Mouse (Mus musculus) midbrain, embryonic 12.5 days (tissue): ENCODE measurements around the gene Ctse. TPM values are rescaled to one million over a fixed set of nuclear protein-coding genes. Genes with fewer than 3 reads are reported as not detected.

Source experiments
- ATAC-seq: fragments of 200-750 bp; cut with Nextera tagmentation; 2 replicates; pipeline ENCODE4 v1.8.0; 2017; ENCODE audit warnings: low read depth, moderate TSS enrichment, moderate library complexity; ENCODE audit not compliant: low FRiP score
- H3K27ac ChIP-seq: fragments of 300-500 bp; sonication (generic); replicated peaks from 2 replicates; pipeline ENCODE4 v1.5.1; 2016; ENCODE audit warnings: mild to moderate bottlenecking
- H3K27me3 ChIP-seq: fragments of 300-500 bp; sonication (generic); 2 replicates; pipeline ENCODE4 v1.6.1; 2016; ENCODE audit warnings: mild to moderate bottlenecking
- H3K36me3 ChIP-seq: fragments of 300-500 bp; sonication (generic); 2 replicates; pipeline ENCODE4 v1.6.1; 2016
- H3K4me1 ChIP-seq: fragments of 300-500 bp; sonication (generic); 2 replicates; pipeline ENCODE4 v1.6.1; 2016
- H3K4me2 ChIP-seq: fragments of 300-500 bp; sonication (generic); replicated peaks from 2 replicates; pipeline ENCODE4 v1.6.1; 2016; ENCODE audit warnings: mild to moderate bottlenecking, moderate library complexity
- H3K4me3 ChIP-seq: fragments of 300-500 bp; sonication (generic); 2 replicates; pipeline ENCODE4 v1.5.1; 2016; ENCODE audit warnings: mild to moderate bottlenecking
- H3K9ac ChIP-seq: fragments of 300-500 bp; sonication (generic); replicated peaks from 2 replicates; pipeline ENCODE4 v1.6.1; 2016; ENCODE audit warnings: mild to moderate bottlenecking, moderate library complexity
- H3K9me3 ChIP-seq: fragments of 300-500 bp; sonication (generic); 2 replicates; pipeline ENCODE4 v1.6.1; 2016; ENCODE audit warnings: mild to moderate bottlenecking
- WGBS: fragments of 180-500 bp; shearing (Covaris S2); methylation state at CpG from one replicate; pipeline ENCODE4 v1.1.7; 2016; 5-methylcytosine and 5-hydroxymethylcytosine counted together
- polyA plus RNA-seq: library from polyadenylated mRNA; unstranded; fragments of >200 nt; fragmentation: Nextera tagmentation; extraction: Ambion mirVana; gene quantifications from 2 replicates; pipeline ENCODE4 v1.2.1, GENCODE M21; 2016

Ctse gene
- polyA plus RNA-seq, 1 experiment from 2014 or later, result 0.26 TPM

DNA sequence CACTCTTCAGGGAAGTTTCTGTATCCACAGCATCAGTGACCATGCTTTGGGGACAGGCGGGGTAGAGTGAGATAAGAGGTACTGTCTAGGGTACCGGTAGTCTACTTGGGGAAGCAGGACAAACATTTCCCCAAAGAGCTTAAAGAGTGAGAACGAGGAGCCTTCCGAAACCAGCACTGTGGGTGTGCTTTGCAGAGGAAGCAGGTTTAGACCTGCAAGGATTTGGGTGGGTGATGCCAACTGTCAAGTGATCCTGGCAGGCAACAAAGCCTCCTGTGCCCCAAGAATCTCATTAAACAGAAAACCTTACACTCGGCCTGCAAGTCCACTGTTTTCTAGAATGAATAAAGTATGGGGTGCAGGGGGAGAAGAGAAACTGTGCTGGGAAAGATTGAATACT is 51.8 kb downstream of the Ctse start:
- WGBS, result 81% methylated on average over 5 of the region's 5 CpGs

DNA sequence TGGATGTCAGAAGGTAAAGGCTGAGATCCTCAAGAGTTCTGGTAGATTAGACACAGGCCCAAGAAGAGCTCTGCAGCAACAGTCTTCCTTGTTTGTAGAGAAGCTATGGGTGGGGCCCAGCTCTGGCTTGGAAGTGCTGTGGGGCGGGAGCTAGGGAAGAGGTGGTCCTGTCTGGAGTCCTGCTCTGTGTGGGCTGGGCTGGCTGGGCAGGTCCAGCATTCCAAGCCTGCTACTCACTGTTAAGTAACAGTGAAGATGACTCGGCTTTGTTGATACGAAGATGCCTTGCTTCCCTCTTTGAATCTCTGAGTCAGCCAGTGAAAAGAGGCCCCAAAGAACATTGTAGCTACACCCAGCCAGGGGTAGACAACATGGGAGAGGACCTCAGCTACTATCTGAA is 52.3 kb downstream of the Ctse start:
- 56% methylated on average over 3 of the region's 3 CpGs for WGBS

More for the DNA sequence above, 51.8 kb downstream of the Ctse start:
- no peak for ATAC-seq
- no peaks in the 10 kb centered on the region for H3K9me3 ChIP-seq
- no peaks in the 10 kb centered on the region for H3K4me1 ChIP-seq
- H3K4me3 ChIP-seq, result no peak overlapping the region
- H3K27ac ChIP-seq, result no peak overlapping the region
- H3K9ac ChIP-seq, result no peak overlapping the region
- no peaks in the 10 kb centered on the region for H3K27me3 ChIP-seq
- no peak overlapping the region for H3K4me2 ChIP-seq
- no peaks in the 10 kb centered on the region for H3K36me3 ChIP-seq

DNA sequence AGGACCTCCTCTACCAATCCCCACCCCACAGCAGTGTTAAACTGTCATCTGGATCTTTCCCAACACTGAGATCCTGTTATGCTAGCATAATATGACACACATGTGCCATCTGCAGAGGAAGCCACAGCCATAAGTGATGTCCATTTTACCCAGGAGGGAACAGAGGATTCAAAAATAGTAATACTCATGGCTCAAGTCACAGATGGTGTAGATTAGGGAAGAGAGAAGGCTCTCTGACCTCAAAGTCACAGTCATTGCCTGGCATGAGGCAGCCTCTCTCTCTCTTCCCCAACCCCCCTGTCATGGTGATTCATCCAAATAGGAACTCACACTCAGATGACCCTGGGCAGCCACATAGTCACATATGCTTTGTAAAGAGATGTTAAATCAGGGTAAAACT is 53.2 kb downstream of the Ctse start:
- ATAC-seq, result no peak
- Histone ChIP-seq H3K4me2 (no peak overlapping the region), H3K27ac (no peak overlapping the region), H3K9me3 (no peaks in the 10 kb centered on the region), H3K27me3 (no peaks in the 10 kb centered on the region), H3K4me3 (no peak overlapping the region), H3K9ac (no peak overlapping the region), H3K36me3 (no peaks in the 10 kb centered on the region), H3K4me1 (no peaks in the 10 kb centered on the region)

More for the DNA sequence above, 52.3 kb downstream of the Ctse start:
- ATAC-seq, result no peak
- no peak overlapping the region for H3K9ac ChIP-seq
- no peaks in the 10 kb centered on the region for H3K36me3 ChIP-seq
- no peaks in the 10 kb centered on the region for H3K4me1 ChIP-seq
- no peak overlapping the region for H3K4me2 ChIP-seq
- no peak overlapping the region for H3K27ac ChIP-seq
- H3K9me3 ChIP-seq, result no peaks in the 10 kb centered on the region
- H3K27me3 ChIP-seq, result no peaks in the 10 kb centered on the region
- no peak overlapping the region for H3K4me3 ChIP-seq

DNA sequence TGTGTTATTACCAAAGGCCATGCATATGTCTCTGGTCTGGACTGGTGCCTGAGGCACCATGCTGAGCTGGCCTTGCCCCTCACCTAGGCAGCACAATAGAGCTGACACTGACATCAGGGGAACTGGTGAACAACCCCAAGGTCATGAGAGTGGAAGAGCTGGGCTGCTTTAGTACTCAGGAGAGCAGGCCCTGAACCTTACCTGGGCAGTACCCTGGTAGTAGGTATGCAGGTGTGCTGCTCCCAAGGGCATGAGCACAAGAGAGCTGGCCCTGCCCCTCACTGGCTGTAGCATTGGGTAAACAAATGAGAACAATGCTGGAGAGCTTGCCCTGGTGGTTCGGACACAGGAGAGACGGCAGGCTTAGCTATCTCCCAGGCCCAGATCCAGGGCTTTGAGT is 57.2 kb downstream of the Ctse start:
- Histone ChIP-seq H3K4me1 (no peaks in the 10 kb centered on the region), H3K4me2 (no peak overlapping the region), H3K9ac (no peak overlapping the region), H3K4me3 (no peak overlapping the region), H3K27me3 (no peaks in the 10 kb centered on the region), H3K9me3 (no peaks in the 10 kb centered on the region), H3K27ac (no peak overlapping the region), H3K36me3 (no peaks in the 10 kb centered on the region)
- no peak for ATAC-seq
- 91% methylated on average over 2 of the region's 2 CpGs for WGBS

DNA sequence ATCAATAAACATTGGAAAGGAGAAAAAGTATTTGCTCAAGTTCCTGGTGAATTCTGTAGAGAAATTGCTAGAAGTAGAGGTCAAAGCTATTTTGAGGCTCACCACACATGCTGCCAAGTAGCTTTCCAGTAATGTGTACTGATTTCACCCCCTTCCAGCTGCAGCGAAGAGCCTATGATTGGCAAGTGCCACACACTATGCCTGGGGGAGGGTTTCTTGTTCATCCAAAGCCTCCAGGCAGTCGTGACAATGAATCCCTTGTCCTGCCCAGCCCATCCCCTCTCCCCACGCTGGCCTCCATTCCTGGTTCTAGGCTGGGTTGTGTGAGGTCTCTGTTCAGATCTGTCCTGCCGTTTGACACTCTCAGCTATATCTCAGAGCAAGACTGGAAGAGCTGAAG is 58.2 kb downstream of the Ctse start:
- H3K9ac ChIP-seq, result no peak overlapping the region
- no peaks in the 10 kb centered on the region for H3K4me1 ChIP-seq
- no peaks in the 10 kb centered on the region for H3K9me3 ChIP-seq
- H3K4me3 ChIP-seq, result no peak overlapping the region
- no peaks in the 10 kb centered on the region for H3K36me3 ChIP-seq
- ATAC-seq, result no peak
- H3K4me2 ChIP-seq, result no peak overlapping the region
- WGBS, result 52% methylated on average over 4 of the region's 4 CpGs
- no peak overlapping the region for H3K27ac ChIP-seq
- no peaks in the 10 kb centered on the region for H3K27me3 ChIP-seq

DNA sequence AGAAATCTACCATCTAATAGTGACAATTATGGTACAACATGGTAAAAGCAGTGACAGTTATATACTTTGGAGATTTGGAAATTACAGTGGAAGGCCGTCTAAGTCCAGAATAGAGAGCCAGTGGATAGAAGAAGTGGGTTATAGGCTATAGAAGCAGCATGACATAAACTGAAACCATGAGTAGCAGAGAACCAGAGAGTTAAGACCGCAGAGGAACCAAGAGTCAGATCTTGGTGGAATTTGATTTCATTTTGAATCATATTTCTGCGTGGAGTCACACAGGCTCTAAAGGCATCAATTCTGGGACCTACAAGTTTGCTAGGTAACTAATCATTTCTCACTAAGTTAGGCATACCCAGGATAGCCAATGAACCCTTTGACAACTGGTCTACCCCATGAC is 60.7 kb downstream of the Ctse start:
- no peak overlapping the region for H3K9ac ChIP-seq
- ATAC-seq, result no peak
- H3K4me2 ChIP-seq, result no peak overlapping the region
- WGBS, result 94% methylated on average over 3 of the region's 3 CpGs
- no peaks in the 10 kb centered on the region for H3K4me1 ChIP-seq
- H3K9me3 ChIP-seq, result no peaks in the 10 kb centered on the region
- H3K27ac ChIP-seq, result no peak overlapping the region
- H3K4me3 ChIP-seq, result no peak overlapping the region
- no peaks in the 10 kb centered on the region for H3K27me3 ChIP-seq
- no peaks in the 10 kb centered on the region for H3K36me3 ChIP-seq

DNA sequence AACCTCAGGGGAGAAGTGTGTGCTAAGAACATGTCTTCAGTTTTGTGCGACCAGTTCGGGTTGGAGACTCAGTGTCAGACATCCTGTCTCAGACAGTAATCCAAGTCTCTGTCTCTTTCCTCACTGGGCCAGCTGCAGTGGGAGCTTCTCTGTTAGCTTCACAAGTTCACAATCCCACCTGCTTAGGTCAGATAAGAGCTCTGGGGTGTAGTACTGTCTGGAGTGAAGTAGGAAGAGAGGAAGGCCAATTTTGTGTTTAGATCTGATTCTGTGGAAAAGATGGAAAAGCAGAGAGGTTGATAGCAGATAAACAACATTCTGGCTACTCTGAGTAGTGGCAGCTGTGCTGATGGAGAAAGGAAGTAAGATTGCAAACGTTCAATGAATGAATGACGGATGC is 61.5 kb downstream of the Ctse start:
- H3K4me3 ChIP-seq, result no peak overlapping the region
- H3K27ac ChIP-seq, result no peak overlapping the region
- H3K36me3 ChIP-seq, result no peaks in the 10 kb centered on the region
- ATAC-seq, result no peak
- no peaks in the 10 kb centered on the region for H3K9me3 ChIP-seq
- no peaks in the 10 kb centered on the region for H3K27me3 ChIP-seq
- no peak overlapping the region for H3K4me2 ChIP-seq
- no peak overlapping the region for H3K9ac ChIP-seq
- 93% methylated on average over 4 of the region's 4 CpGs for WGBS
- no peaks in the 10 kb centered on the region for H3K4me1 ChIP-seq

DNA sequence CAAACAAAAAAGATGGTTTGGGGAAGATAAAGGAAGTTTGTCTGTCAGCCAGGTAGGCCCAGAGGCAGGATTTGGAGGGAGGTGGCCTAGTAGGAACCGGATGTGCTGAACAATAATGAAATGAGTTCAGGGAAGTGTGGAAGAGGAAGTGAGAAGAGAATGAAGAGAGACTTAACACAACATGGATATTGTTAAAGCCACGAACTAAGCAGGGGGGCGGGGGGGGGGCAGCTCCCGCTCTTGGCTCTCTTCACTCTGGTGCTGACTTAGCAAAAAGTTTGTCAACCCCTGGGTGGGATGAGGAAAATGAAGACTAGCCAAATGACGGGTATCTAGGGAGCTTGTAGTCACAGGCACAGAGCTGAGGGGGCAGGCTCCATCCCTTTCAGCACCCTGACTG is 62.3 kb downstream of the Ctse start:
- H3K27me3 ChIP-seq, result no peaks in the 10 kb centered on the region
- no peaks in the 10 kb centered on the region for H3K36me3 ChIP-seq
- H3K27ac ChIP-seq, result no peak overlapping the region
- no peaks in the 10 kb centered on the region for H3K9me3 ChIP-seq
- no peaks in the 10 kb centered on the region for H3K4me1 ChIP-seq
- ATAC-seq, result no peak
- no peak overlapping the region for H3K4me3 ChIP-seq
- no peak overlapping the region for H3K4me2 ChIP-seq
- H3K9ac ChIP-seq, result no peak overlapping the region
- WGBS, result 75% methylated on average over 5 of the region's 5 CpGs

DNA sequence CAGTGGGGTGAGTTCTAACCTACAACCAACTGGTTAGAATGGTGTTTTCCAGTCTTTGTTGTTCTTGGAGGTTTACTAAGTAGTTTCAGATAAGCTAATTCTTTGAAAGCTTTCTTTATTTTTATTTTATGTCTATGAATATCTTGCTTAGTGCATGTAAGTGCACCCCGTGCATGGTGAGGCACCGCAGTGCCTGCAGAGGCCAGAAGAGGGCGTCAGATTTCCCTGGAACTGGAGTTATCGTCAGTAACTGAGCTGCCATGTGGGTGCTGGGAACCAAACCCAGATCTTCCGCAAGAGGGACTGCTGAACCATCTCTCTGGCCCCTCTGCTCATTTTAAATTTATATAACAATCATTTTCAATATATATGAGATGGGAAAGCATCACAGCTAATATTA is 63.3 kb downstream of the Ctse start:
- H3K4me3 ChIP-seq, result no peak overlapping the region
- no peak overlapping the region for H3K4me2 ChIP-seq
- H3K27me3 ChIP-seq, result no peaks in the 10 kb centered on the region
- H3K27ac ChIP-seq, result no peak overlapping the region
- H3K36me3 ChIP-seq, result no peaks in the 10 kb centered on the region
- H3K9me3 ChIP-seq, result no peaks in the 10 kb centered on the region
- H3K9ac ChIP-seq, result no peak overlapping the region
- no peak for ATAC-seq
- 85% methylated on average over 5 of the region's 5 CpGs for WGBS
- no peaks in the 10 kb centered on the region for H3K4me1 ChIP-seq

DNA sequence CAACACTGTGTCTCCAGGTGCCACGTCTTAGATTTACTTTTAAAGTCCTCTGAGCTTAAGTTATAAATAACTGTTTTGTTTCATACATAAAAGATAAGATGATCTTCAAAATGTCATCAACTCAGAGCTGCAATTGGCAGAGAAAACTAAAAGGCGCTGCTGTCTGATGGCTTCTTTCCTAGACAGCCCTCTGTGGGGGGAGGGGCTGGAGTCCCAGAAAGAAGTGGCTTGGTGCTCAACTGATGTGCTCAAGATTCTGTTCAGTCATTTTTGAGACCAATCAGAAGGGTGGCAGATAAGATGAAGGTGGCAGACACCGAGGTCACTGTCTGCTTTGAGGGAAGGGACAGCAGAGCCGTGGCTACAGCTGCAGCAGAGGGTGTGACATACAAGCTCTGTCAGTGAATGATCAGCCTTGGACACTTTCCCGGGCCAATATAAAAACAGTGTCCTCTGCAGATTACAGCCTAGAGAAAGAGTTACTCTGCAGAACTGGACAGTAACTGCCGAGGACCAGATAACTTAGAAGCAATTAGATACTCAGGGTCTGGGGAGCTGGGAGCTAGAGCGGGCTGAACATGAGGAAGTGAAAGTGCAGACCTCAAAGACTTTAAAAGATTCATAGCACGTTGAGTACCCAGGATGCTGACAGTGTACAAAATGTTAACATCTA is 64.1 kb downstream of the Ctse start:
- 84% methylated on average over 8 of the region's 8 CpGs for WGBS
- H3K36me3 ChIP-seq, result no peaks in the 10 kb centered on the region
- H3K9ac ChIP-seq, result no peak overlapping the region
- no peak overlapping the region for H3K27ac ChIP-seq
- no peaks in the 10 kb centered on the region for H3K27me3 ChIP-seq
- no peaks in the 10 kb centered on the region for H3K9me3 ChIP-seq
- H3K4me3 ChIP-seq, result no peak overlapping the region
- H3K4me1 ChIP-seq, result no peaks in the 10 kb centered on the region
- no peak overlapping the region for H3K4me2 ChIP-seq
- no peak for ATAC-seq

DNA sequence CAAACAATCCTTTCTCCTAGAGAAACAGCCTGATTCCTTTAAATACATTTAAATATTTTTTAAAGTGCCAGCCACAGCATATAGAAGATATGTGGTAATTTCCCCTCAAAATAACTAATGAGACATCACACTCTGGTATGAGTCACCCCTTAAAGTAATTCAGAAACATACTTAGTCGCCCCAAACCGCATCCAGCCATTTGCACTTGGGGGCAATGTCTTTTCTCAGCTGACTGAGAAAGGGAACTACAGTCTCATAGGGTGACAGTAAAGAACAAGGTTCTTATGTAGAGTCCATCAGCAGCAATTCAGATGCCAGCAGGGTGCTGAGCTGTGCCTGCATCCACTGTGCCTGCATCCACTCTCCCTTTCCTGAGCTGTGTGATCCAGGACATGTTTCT is 65.4 kb downstream of the Ctse start:
- Histone ChIP-seq H3K27me3 (no peaks in the 10 kb centered on the region), H3K9me3 (no peaks in the 10 kb centered on the region), H3K9ac (no peak overlapping the region), H3K36me3 (no peaks in the 10 kb centered on the region), H3K4me1 (no peaks in the 10 kb centered on the region), H3K4me3 (no peak overlapping the region), H3K4me2 (no peak overlapping the region), H3K27ac (no peak overlapping the region)
- 87% methylated on average over 2 of the region's 2 CpGs for WGBS
- ATAC-seq, result no peak

DNA sequence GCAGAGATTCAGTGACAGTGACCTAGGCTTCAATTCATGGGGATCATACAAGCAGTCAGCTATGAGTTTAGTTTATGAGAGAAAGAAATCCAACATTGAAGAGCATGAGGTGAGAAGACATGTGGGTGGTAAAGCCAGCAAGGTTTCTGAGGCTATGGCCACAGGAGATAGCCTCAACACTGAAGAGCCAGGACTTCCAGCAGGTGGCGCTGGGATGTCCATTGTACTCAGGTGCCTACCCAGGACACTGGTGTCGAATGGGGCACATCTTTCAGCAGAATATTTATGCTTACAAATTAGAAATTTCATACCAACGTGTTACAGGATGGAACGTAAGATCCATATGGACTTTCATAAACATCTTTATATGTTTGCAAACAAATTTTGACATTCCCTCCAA is 70.2 kb downstream of the Ctse start:
- no peak for ATAC-seq
- H3K4me2 ChIP-seq, result no peak overlapping the region

DNA sequence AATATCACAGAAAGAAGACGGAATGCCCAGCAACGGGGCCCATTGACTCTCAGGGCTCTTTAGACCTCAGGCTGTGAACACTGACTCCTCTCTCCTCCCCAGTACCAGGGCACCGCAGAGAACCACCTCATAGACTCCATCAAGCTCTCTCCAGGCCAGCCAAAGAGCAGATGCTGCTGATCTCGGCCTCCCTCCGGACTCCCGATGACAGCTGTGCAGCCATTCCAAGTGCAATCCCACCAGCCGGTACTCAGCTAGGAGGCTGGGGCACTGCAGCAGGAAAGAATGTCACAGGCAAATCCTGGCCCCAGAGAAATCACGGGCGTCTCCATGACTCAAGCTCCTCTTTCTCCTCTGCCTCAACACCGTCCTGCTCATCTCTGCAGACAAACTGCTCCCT is 73.4 kb downstream of the Ctse start:
- no peak overlapping the region for H3K27ac ChIP-seq
- no peak overlapping the region for H3K4me3 ChIP-seq
- no peaks in the 10 kb centered on the region for H3K4me1 ChIP-seq
- no peaks in the 10 kb centered on the region; the same call in 1 of the 2 replicates for H3K27me3 ChIP-seq
- H3K36me3 ChIP-seq, result no peaks in the 10 kb centered on the region
- H3K9ac ChIP-seq, result no peak overlapping the region
- no peak overlapping the region for H3K4me2 ChIP-seq
- no peak for ATAC-seq
- WGBS, result 81% methylated on average over 10 of the region's 10 CpGs
- no peaks in the 10 kb centered on the region for H3K9me3 ChIP-seq

More for the DNA sequence above, 70.2 kb downstream of the Ctse start:
- WGBS, result 23% methylated on average over 4 of the region's 4 CpGs
- Histone ChIP-seq H3K36me3 (no peaks in the 10 kb centered on the region), H3K9ac (no peak overlapping the region), H3K4me1 (no peaks in the 10 kb centered on the region), H3K9me3 (no peaks in the 10 kb centered on the region), H3K27me3 (no peaks in the 10 kb centered on the region; the same call in 1 of the 2 replicates), H3K27ac (no peak overlapping the region), H3K4me3 (no peak overlapping the region)
